24 mouse cellular contexts compared by ENCODE assay signal in the genomic region with DNA sequence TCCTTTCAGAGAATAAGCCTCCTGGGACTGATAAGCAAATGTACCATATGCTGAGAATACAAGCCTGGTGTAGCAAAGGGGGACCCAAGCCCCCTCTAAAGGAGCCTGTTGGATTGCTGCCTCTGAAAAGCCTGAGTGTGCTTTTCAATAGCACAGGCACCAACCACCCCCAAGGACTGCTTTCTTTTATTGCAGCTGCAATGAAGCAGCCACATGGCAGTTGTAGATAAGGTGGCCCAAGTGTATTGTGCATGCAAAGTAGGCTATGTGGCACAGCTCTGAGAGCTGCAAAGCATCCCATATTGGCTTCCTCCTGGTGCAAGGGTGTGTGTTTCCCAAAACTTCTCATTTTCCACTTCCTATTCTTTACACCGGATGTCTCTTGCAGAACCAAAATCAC.
A peak's percentile ranks its signal among the peaks of the same experiment; 100 is the strongest.
DNase-seq lines count a peak whose midpoint lies in the region; ATAC-seq and TF ChIP-seq lines count a peak whose summit lies in the region.
"Had no signal": no experiment of that assay in that cellular context is flagged by ENCODE, and none has a peak within 500 bp of the region (broad histone marks: within the 10 kb centered on the region; RNA-seq: fewer than 3 reads in every experiment).

No protein-coding gene starts in this region.

- intact Hi-C loops in left cerebral cortex, adult 2 months (cut with DNase I): loop anchor here (10.0 kb wide), 1 partner anchor 256 kb away; no protein-coding TSS in a partner anchor

- no peaks in the 10 kb centered on the region for H3K9me3 ChIP-seq in hindbrain, embryonic 16.5 days (ENCODE audit: control insufficient read depth, low read length)
- no peaks in the 10 kb centered on the region for H3K9me3 ChIP-seq in hindbrain, embryonic 10.5 days
- H3K9me3 ChIP-seq in liver, embryonic 15.5 days (replicated peaks): no peaks in the 10 kb centered on the region
- H3K9me3 ChIP-seq: embryonic facial prominence, embryonic 10.5 days; hindbrain, embryonic 15.5 days; limb, embryonic 10.5 days had no signal

- no peaks in the 10 kb centered on the region for H3K27me3 ChIP-seq in hindbrain, embryonic 16.5 days (replicated peaks; ENCODE audit: control insufficient read depth, insufficient read depth, low read length)
- H3K27me3 ChIP-seq in hindbrain, embryonic 10.5 days (ENCODE audit: insufficient read depth, poor library complexity, severe bottlenecking): no peaks in the 10 kb centered on the region; the same call in 1 of the 2 replicates
- H3K27me3 ChIP-seq in liver, embryonic 15.5 days: peaks cover 6% of the 10 kb centered on the region
- H3K27me3 ChIP-seq: hindbrain, embryonic 15.5 days had no signal

- TF ChIP-seq POLR2A in brain, embryonic 14.5 days (IDR thresholded peaks at IDR 0.05; ENCODE audit: borderline replicate concordance, extremely low read depth, insufficient read depth, insufficient read length, poor library complexity, severe bottlenecking): no peak

- peak; percentile 44; the same call in 1 of the 2 replicates for ATAC-seq in hindbrain, embryonic 16.5 days
- ATAC-seq in erythroblast, adult 5-6 weeks (replicated peaks; ENCODE audit: low FRiP score, poor library complexity, severe bottlenecking): peak; percentile 52
- ATAC-seq in liver, embryonic 15.5 days (ENCODE audit: insufficient read depth): peak; percentile 75
- ATAC-seq: forebrain, postnatal 0 days had no signal

- no peak overlapping the region for H3K9ac ChIP-seq in hindbrain, embryonic 16.5 days (ENCODE audit: low read depth, low read length)
- no peak overlapping the region; the same call in 1 of the 2 replicates for H3K9ac ChIP-seq in liver, embryonic 15.5 days
- H3K9ac ChIP-seq: forebrain, postnatal 0 days; hindbrain, embryonic 15.5 days had no signal

- DNase-seq in hindbrain, embryonic 10.5 days (ENCODE audit: low spot score): no peak
- peak; percentile 56 for DNase-seq in brain, embryonic 14.5 days (ENCODE audit: low read depth)
- DNase-seq in right cerebral cortex, postnatal 14 days: no peak
- no peak for DNase-seq in cerebellum, postnatal 25 days
- no peak for DNase-seq in left cerebral cortex, adult 2 months (ENCODE audit: extremely low spot score in 1 of 2, low spot score in 2 of 2)
- DNase-seq: B cell, adult 2 months; cerebellum, adult 11 months; cerebellum, postnatal 36 days; forebrain, postnatal 0 days; heart, adult 18-20 months; kidney, adult 11 months; kidney, postnatal 10 days; lung, adult 2 months; lung, postnatal 4 days; thymus, postnatal 25 days had no signal

- WGBS in hindbrain, embryonic 16.5 days: 85% methylated on average over 1 of the region's 1 CpGs
- WGBS in hindbrain, embryonic 10.5 days: 91% methylated on average over 1 of the region's 1 CpGs
- WGBS in liver, embryonic 15.5 days (ENCODE audit: insufficient replicate concordance): 49% methylated on average over 1 of the region's 1 CpGs

- H3K36me3 ChIP-seq in hindbrain, embryonic 16.5 days (ENCODE audit: control insufficient read depth, insufficient read depth, low read length): no peaks in the 10 kb centered on the region
- H3K36me3 ChIP-seq in hindbrain, embryonic 10.5 days: no peaks in the 10 kb centered on the region
- no peaks in the 10 kb centered on the region for H3K36me3 ChIP-seq in liver, embryonic 15.5 days (replicated peaks)
- H3K36me3 ChIP-seq: embryonic facial prominence, embryonic 10.5 days; hindbrain, embryonic 15.5 days; limb, embryonic 10.5 days had no signal

- no peaks in the 10 kb centered on the region for H3K4me1 ChIP-seq in hindbrain, embryonic 16.5 days (ENCODE audit: control insufficient read depth, insufficient read depth, low read depth, low read length)
- H3K4me1 ChIP-seq in hindbrain, embryonic 10.5 days (replicated peaks): peaks cover 6% of the 10 kb centered on the region
- H3K4me1 ChIP-seq in liver, embryonic 15.5 days (replicated peaks): peaks cover 69% of the 10 kb centered on the region

- TF ChIP-seq CTCF in brain, embryonic 14.5 days (IDR thresholded peaks at IDR 0.05; ENCODE audit: borderline replicate concordance, extremely low read depth, insufficient read depth, insufficient read length): no peak
- TF ChIP-seq CTCF in left cerebral cortex, adult 2 months (IDR thresholded peaks at IDR 0.05): no peak

- no peak overlapping the region for H3K4me2 ChIP-seq in hindbrain, embryonic 16.5 days (ENCODE audit: low read length)
- peak overlapping the region; percentile 31; the same call in 1 of the 2 replicates for H3K4me2 ChIP-seq in liver, embryonic 15.5 days
- H3K4me2 ChIP-seq: hindbrain, embryonic 15.5 days had no signal

- H3K4me3 ChIP-seq in hindbrain, embryonic 16.5 days (ENCODE audit: low read length): no peak overlapping the region
- H3K4me3 ChIP-seq in hindbrain, embryonic 10.5 days: no peak overlapping the region
- H3K4me3 ChIP-seq in liver, embryonic 15.5 days (replicated peaks): no peak overlapping the region
- no peak overlapping the region for H3K4me3 ChIP-seq in left cerebral cortex, adult 2 months
- H3K4me3 ChIP-seq: embryonic facial prominence, embryonic 10.5 days; erythroblast, embryonic 14.5 days; hindbrain, embryonic 15.5 days; layer of hippocampus, adult 2 months; limb, embryonic 10.5 days had no signal

- no peak overlapping the region for H3K27ac ChIP-seq in hindbrain, embryonic 16.5 days (ENCODE audit: low read depth, low read length)
- H3K27ac ChIP-seq in hindbrain, embryonic 10.5 days: no peak overlapping the region
- peak overlapping the region; percentile 71 for H3K27ac ChIP-seq in liver, embryonic 15.5 days (replicated peaks)
- no peak overlapping the region for H3K27ac ChIP-seq in left cerebral cortex, adult 2 months
- H3K27ac ChIP-seq: embryonic facial prominence, embryonic 10.5 days; hindbrain, embryonic 15.5 days; layer of hippocampus, adult 2 months; limb, embryonic 10.5 days; stomach, postnatal 0 days had no signal
